Mouse (Mus musculus) brain, embryonic 14.5 days (tissue): ENCODE results near the gene Lce1c. TPM values are rescaled to one million over a fixed set of nuclear protein-coding genes. Genes with fewer than 3 reads are reported as not detected.

Source experiments
- DNase-seq: peaks from one replicate; pipeline ENCODE4 v3.0.0-alpha.2; 2011; ENCODE audit warnings: low read depth
- CTCF ChIP-seq: fragments of 200-500 bp; IDR thresholded peaks from 2 replicates; pipeline ENCODE4 v1.5.1; 2012; ENCODE audit warnings: inconsistent platforms, mild to moderate bottlenecking, moderate library complexity, borderline replicate concordance; ENCODE audit not compliant: insufficient read depth, insufficient read length; ENCODE audit errors: extremely low read depth
- POLR2A ChIP-seq: fragments of 200-500 bp; IDR thresholded peaks from 2 replicates; pipeline ENCODE4 v1.6.1; 2012; ENCODE audit warnings: mild to moderate bottlenecking, inconsistent platforms, borderline replicate concordance; ENCODE audit not compliant: poor library complexity, insufficient read depth, insufficient read length, severe bottlenecking; ENCODE audit errors: extremely low read depth
- polyA plus RNA-seq: library from polyadenylated mRNA; depleted of rRNA; stranded (reverse); fragments of >200 nt; gene quantifications from 2 replicates; pipeline ENCODE4 v1.2.3, GENCODE M21; 2012; rRNA removed

Lce1c gene
- polyA plus RNA-seq, 1 experiment: not detected

DNA sequence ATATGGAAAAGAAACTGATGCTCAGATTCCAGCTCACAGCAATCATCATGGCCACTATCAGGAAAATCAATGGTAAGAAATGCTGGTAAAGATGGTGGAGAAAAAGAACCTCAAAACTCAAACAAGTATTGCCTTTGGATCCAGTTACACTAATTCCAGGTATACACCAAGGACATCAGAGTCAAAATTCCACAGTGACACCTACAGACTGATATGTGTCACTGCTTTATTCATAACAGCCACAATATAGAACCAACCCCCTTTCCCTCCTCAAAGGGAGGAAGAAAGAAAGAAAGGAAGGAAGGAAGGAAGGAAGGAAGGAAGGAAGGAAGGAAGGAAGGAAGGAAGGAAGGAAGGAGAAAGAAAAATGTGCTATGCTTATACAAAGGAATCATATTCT, 36.1 kb downstream of the Lce1c start:
- peak; percentile 1 for DNase-seq
- no peak for TF ChIP-seq CTCF
- no peak for TF ChIP-seq POLR2A

GRCm38 (mm10) chr3:92720250-92720649, 41.2 kb downstream of the Lce1c start, which contains the start of gene Lce1f:
TSS of gene Lce1f (minus strand) at chr3:92720350.
- TF ChIP-seq CTCF (no peak), POLR2A (no peak)

DNA sequence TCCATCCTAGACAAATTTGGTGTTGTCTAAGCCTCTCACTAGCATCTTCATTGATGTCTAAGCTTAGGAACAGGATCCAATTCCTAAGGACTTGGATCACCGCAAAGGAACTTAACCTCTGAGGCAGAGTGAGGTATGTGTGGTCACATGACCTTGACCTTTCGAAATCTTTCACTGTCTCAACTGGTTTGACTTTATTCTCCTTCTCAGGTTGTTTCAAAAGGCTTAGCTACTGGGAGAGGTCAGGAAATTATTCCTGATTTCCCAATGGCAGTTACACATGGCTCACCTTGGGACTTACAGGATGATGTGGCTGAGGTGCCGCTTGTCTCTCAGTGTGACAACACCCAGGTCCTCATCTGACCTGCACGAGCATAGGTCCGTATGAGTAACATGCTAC, 43.6 kb downstream of the Lce1c start:
- no peak for DNase-seq
- TF ChIP-seq POLR2A: no peak

More at GRCm38 (mm10) chr3:92720250-92720649, 41.2 kb downstream of the Lce1c start, which contains the start of gene Lce1f:
- no peak for DNase-seq

Other genes starting within 250 kb of the Lce1c start
- 6.8 and 9.2 TPM in 2 replicates for gene Gm9774, start 249.8 kb upstream of the Lce1c start, polyA plus RNA-seq
- gene Sprr2k, start 246.7 kb upstream of the Lce1c start, polyA plus RNA-seq: not detected in 2 replicates
- 0.11 and 0.55 TPM in 2 replicates for gene Sprr1b, start 240.5 kb upstream of the Lce1c start, polyA plus RNA-seq
- not detected in 2 replicates for gene Sprr3, start 220.5 kb upstream of the Lce1c start, polyA plus RNA-seq
- 0.63 TPM in 1 of 2 replicates, not detected in the other for gene Sprr1a, start 193.4 kb upstream of the Lce1c start, polyA plus RNA-seq
- gene Sprr4, start 178.8 kb upstream of the Lce1c start, polyA plus RNA-seq: not detected in 2 replicates
- gene 2310046K23Rik, start 144.7 kb upstream of the Lce1c start, polyA plus RNA-seq: not detected in 2 replicates
- gene Ivl, start 105.5 kb upstream of the Lce1c start, polyA plus RNA-seq: not detected in 2 replicates
- not detected in 2 replicates for gene Smcp, start 90.2 kb upstream of the Lce1c start, polyA plus RNA-seq
- gene 2210017I01Rik, start 71.8 kb upstream of the Lce1c start, polyA plus RNA-seq: not detected in 2 replicates
- gene Lce6a, start 57.6 kb upstream of the Lce1c start, polyA plus RNA-seq: not detected in 2 replicates
- gene Lce1a1, start 30.9 kb upstream of the Lce1c start, polyA plus RNA-seq: not detected in 2 replicates
- gene Lce1b, start 22.3 kb upstream of the Lce1c start, polyA plus RNA-seq: not detected in 2 replicates
- gene Lce1a2, start 8.9 kb upstream of the Lce1c start, polyA plus RNA-seq: not detected in 2 replicates
- gene Lce1d, start 8.0 kb downstream of the Lce1c start, polyA plus RNA-seq: not detected in 2 replicates
- not detected in 2 replicates for gene Lce1e, start 29.8 kb downstream of the Lce1c start, polyA plus RNA-seq
- gene Lce1f, start 41.1 kb downstream of the Lce1c start, polyA plus RNA-seq: not detected in 2 replicates
- not detected in 2 replicates for gene Gm38119, start 59.8 kb downstream of the Lce1c start, polyA plus RNA-seq
- gene Lce1g, start 73.1 kb downstream of the Lce1c start, polyA plus RNA-seq: not detected in 2 replicates
- not detected in 2 replicates for gene Lce1h, start 85.8 kb downstream of the Lce1c start, polyA plus RNA-seq
- not detected in 2 replicates for gene Lce1i, start 99.7 kb downstream of the Lce1c start, polyA plus RNA-seq
- not detected in 2 replicates for gene Lce1j, start 111.3 kb downstream of the Lce1c start, polyA plus RNA-seq
- not detected in 2 replicates for gene Lce1k, start 128.6 kb downstream of the Lce1c start, polyA plus RNA-seq
- gene Kprp, start 148.0 kb downstream of the Lce1c start, polyA plus RNA-seq: not detected in 2 replicates
- gene Lce1l, start 172.0 kb downstream of the Lce1c start, polyA plus RNA-seq: not detected in 2 replicates
- gene 2310050C09Rik, start 191.0 kb downstream of the Lce1c start, polyA plus RNA-seq: not detected in 2 replicates
- not detected in 2 replicates for gene Lce3a, start 247.0 kb downstream of the Lce1c start, polyA plus RNA-seq